Mouse (Mus musculus): Measurements from ENCODE around the gene 1110008P14Rik. TPM values are rescaled to one million over a fixed set of nuclear protein-coding genes. Genes with fewer than 3 reads are reported as not detected.

Gene 1110008P14Rik
- polyA plus RNA-seq, 1 experiment from 2014 or later, result 39.4 TPM

- Histone ChIP-seq H3K36me3 (no peaks in the 10 kb centered on the region), H3K4me1 (peaks cover 15% of the 10 kb centered on the region), H3K9me3 (replicated peaks) (no peaks in the 10 kb centered on the region), H3K27ac (replicated peaks) (no peak overlapping the region), H3K4me3 (no peak overlapping the region), H3K27me3 (ENCODE audit: low read depth, poor library complexity, severe bottlenecking) (peaks cover 7% of the 10 kb centered on the region; the same call in 1 of the 2 replicates)
- WGBS, result 94% methylated on average over 2 of the region's 2 CpGs
- DNase-seq (ENCODE audit: low spot score), result no peak
Observed at GRCm38 (mm10) chr2:32343351-32343671, 38.4 kb downstream of the 1110008P14Rik start.

GRCm38 (mm10) chr2:32342539-32343350 is 39.0 kb downstream of the 1110008P14Rik start:
- peaks cover 5% of the 10 kb centered on the region; the same call in 1 of the 2 replicates for H3K36me3 ChIP-seq

GRCm38 (mm10) chr2:32342039-32342438 is 39.7 kb downstream of the 1110008P14Rik start:
- Histone ChIP-seq H3K36me3 (peaks cover 8% of the 10 kb centered on the region; the same call in 1 of the 2 replicates), H3K27ac (replicated peaks) (no peak overlapping the region), H3K4me1 (peaks cover 15% of the 10 kb centered on the region), H3K4me3 (no peak overlapping the region), H3K9me3 (replicated peaks) (no peaks in the 10 kb centered on the region), H3K27me3 (ENCODE audit: low read depth, poor library complexity, severe bottlenecking) (peaks cover 7% of the 10 kb centered on the region; the same call in 1 of the 2 replicates)
- DNase-seq (ENCODE audit: low spot score), result no peak
- WGBS, result 84% methylated on average over 4 of the region's 4 CpGs

More at GRCm38 (mm10) chr2:32342539-32343350, 39.0 kb downstream of the 1110008P14Rik start:
- peaks cover 7% of the 10 kb centered on the region; the same call in 1 of the 2 replicates for H3K27me3 ChIP-seq (ENCODE audit: low read depth, poor library complexity, severe bottlenecking)
- H3K4me1 ChIP-seq, result peaks cover 15% of the 10 kb centered on the region
- 69% methylated on average over 6 of the region's 6 CpGs for WGBS
- no peak for DNase-seq (ENCODE audit: low spot score)
- peak overlapping the region; percentile 24 for H3K27ac ChIP-seq (replicated peaks)
- no peaks in the 10 kb centered on the region for H3K9me3 ChIP-seq (replicated peaks)
- no peak overlapping the region for H3K4me3 ChIP-seq

GRCm38 (mm10) chr2:32341634-32341939 is 40.2 kb downstream of the 1110008P14Rik start:
- 92% methylated on average over 4 of the region's 4 CpGs for WGBS
- Histone ChIP-seq H3K9me3 (replicated peaks) (no peaks in the 10 kb centered on the region), H3K4me3 (no peak overlapping the region), H3K4me1 (peaks cover 15% of the 10 kb centered on the region), H3K27ac (replicated peaks) (no peak overlapping the region), H3K36me3 (peaks cover 8% of the 10 kb centered on the region; the same call in 1 of the 2 replicates), H3K27me3 (ENCODE audit: low read depth, poor library complexity, severe bottlenecking) (peaks cover 7% of the 10 kb centered on the region; the same call in 1 of the 2 replicates)
- no peak for DNase-seq (ENCODE audit: low spot score)

- DNase-seq (ENCODE audit: low spot score), result no peak
- no peak overlapping the region for H3K27ac ChIP-seq (replicated peaks)
- H3K27me3 ChIP-seq (ENCODE audit: low read depth, poor library complexity, severe bottlenecking), result peaks cover 12% of the 10 kb centered on the region; the same call in 1 of the 2 replicates
- WGBS, result 85% methylated on average over 13 of the region's 13 CpGs
- H3K4me1 ChIP-seq, result peaks cover 17% of the 10 kb centered on the region
- H3K4me3 ChIP-seq, result no peak overlapping the region
- peaks cover 10% of the 10 kb centered on the region; the same call in 1 of the 2 replicates for H3K36me3 ChIP-seq
- H3K9me3 ChIP-seq (replicated peaks), result no peaks in the 10 kb centered on the region
Observed at GRCm38 (mm10) chr2:32340836-32341633, 40.7 kb downstream of the 1110008P14Rik start.

- peaks cover 21% of the 10 kb centered on the region for H3K27me3 ChIP-seq (ENCODE audit: low read depth, poor library complexity, severe bottlenecking)
- H3K36me3 ChIP-seq, result peaks cover 19% of the 10 kb centered on the region
- DNase-seq (ENCODE audit: low spot score), result no peak
- no peak overlapping the region for H3K27ac ChIP-seq (replicated peaks)
- WGBS, result 37% methylated on average over 26 of the region's 26 CpGs
- H3K4me3 ChIP-seq, result no peak overlapping the region
- H3K9me3 ChIP-seq (replicated peaks), result no peaks in the 10 kb centered on the region
- peaks cover 19% of the 10 kb centered on the region for H3K4me1 ChIP-seq
Observed at GRCm38 (mm10) chr2:32339912-32340642, 41.7 kb downstream of the 1110008P14Rik start.

- H3K36me3 ChIP-seq, result peaks cover 22% of the 10 kb centered on the region
- H3K9me3 ChIP-seq (replicated peaks), result no peaks in the 10 kb centered on the region
- no peak overlapping the region for H3K27ac ChIP-seq (replicated peaks)
- DNase-seq (ENCODE audit: low spot score), result no peak
- H3K4me3 ChIP-seq, result no peak overlapping the region
- peaks cover 4% of the 10 kb centered on the region for H3K4me1 ChIP-seq
- 52% methylated on average over 15 of the region's 15 CpGs for WGBS
- H3K27me3 ChIP-seq (ENCODE audit: low read depth, poor library complexity, severe bottlenecking), result peaks cover 36% of the 10 kb centered on the region
Observed at GRCm38 (mm10) chr2:32335888-32336287, 45.9 kb downstream of the 1110008P14Rik start.

GRCm38 (mm10) chr2:32332159-32332558 is 49.6 kb downstream of the 1110008P14Rik start:
- WGBS, result 89% methylated on average over 5 of the region's 5 CpGs
- peaks cover 28% of the 10 kb centered on the region for H3K27me3 ChIP-seq (ENCODE audit: low read depth, poor library complexity, severe bottlenecking)
- H3K36me3 ChIP-seq, result peaks cover 14% of the 10 kb centered on the region; the same call in 1 of the 2 replicates
- H3K27ac ChIP-seq (replicated peaks), result no peak overlapping the region
- no peak overlapping the region for H3K4me3 ChIP-seq
- peaks cover 15% of the 10 kb centered on the region for H3K4me1 ChIP-seq
- DNase-seq (ENCODE audit: low spot score), result no peak
- H3K9me3 ChIP-seq (replicated peaks), result no peaks in the 10 kb centered on the region

- peak overlapping the region; percentile 28; the same call in 1 of the 2 replicates for H3K27ac ChIP-seq (replicated peaks)
- WGBS, result 57% methylated on average over 6 of the region's 6 CpGs
- H3K9me3 ChIP-seq (replicated peaks), result no peaks in the 10 kb centered on the region
- H3K36me3 ChIP-seq, result 0 out of 2 replicates have a peak, but pooled peaks cover 2% of the 10 kb centered on the region
- no peak overlapping the region for H3K4me3 ChIP-seq
- peaks cover 11% of the 10 kb centered on the region for H3K4me1 ChIP-seq
- no peak for DNase-seq (ENCODE audit: low spot score)
- H3K27me3 ChIP-seq (ENCODE audit: low read depth, poor library complexity, severe bottlenecking), result 0 out of 2 replicates have a peak, but pooled peaks cover 9% of the 10 kb centered on the region
Observed at GRCm38 (mm10) chr2:32329531-32329930, 52.2 kb downstream of the 1110008P14Rik start.

GRCm38 (mm10) chr2:32328911-32329460 is 52.8 kb downstream of the 1110008P14Rik start:
- Histone ChIP-seq H3K36me3 (no peaks in the 10 kb centered on the region), H3K9me3 (replicated peaks) (no peaks in the 10 kb centered on the region), H3K27me3 (ENCODE audit: low read depth, poor library complexity, severe bottlenecking) (0 out of 2 replicates have a peak, but pooled peaks cover 4% of the 10 kb centered on the region), H3K27ac (replicated peaks) (peak overlapping the region; percentile 28), H3K4me3 (no peak overlapping the region), H3K4me1 (peaks cover 11% of the 10 kb centered on the region)
- no peak for DNase-seq (ENCODE audit: low spot score)
- WGBS, result 40% methylated on average over 13 of the region's 13 CpGs

- no peaks in the 10 kb centered on the region for H3K36me3 ChIP-seq
- no peaks in the 10 kb centered on the region for H3K27me3 ChIP-seq (ENCODE audit: low read depth, poor library complexity, severe bottlenecking)
- peaks cover 24% of the 10 kb centered on the region for H3K4me1 ChIP-seq
- no peak overlapping the region for H3K27ac ChIP-seq (replicated peaks)
- DNase-seq (ENCODE audit: low spot score), result no peak
- no peak overlapping the region for H3K4me3 ChIP-seq
- WGBS, result 87% methylated on average over 4 of the region's 4 CpGs
- no peaks in the 10 kb centered on the region for H3K9me3 ChIP-seq (replicated peaks)
Observed at GRCm38 (mm10) chr2:32327200-32327599, 54.5 kb downstream of the 1110008P14Rik start.
